Mouse (Mus musculus) CD4-positive helper T cell, adult 2 months (primary cell): ENCODE measurements around the gene Prelp.
A peak's percentile ranks its signal among the peaks of the same experiment; 100 is the strongest.

Source experiments
- DNase-seq: peaks from one replicate; pipeline ENCODE4 v3.0.0-alpha.2; 2012; ENCODE audit warnings: low read depth, missing footprints, low spot score

Prelp gene

DNA sequence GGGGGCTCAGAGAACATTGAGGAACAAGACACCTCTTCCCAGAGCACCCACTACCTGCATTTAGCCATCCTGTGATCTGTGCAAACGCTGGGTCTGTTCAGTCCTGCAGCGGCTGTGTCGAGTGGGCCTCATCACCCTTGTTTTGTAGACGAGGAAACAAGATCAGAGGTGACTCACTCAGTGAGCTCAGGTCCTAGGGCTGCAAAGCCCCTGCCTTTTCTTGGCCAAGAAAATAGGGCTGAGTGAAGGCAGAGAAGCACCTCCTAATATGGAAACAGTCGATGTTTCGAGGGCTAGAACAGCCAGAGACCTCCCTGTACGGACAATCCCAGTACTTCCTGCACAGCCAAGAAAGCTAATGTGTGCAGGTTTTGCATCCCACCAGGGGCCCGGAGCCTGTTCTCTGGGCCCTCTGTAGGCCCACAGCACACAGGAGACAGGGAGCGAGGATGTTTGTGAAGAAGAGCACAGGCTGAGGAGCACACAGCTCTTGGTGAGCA, 22.1 kb downstream of the Prelp start:
- DNase-seq: no peak

- DNase-seq: no peak
Observed at GRCm38 (mm10) chr1:133897293-133897692, 23.9 kb downstream of the Prelp start.

DNA sequence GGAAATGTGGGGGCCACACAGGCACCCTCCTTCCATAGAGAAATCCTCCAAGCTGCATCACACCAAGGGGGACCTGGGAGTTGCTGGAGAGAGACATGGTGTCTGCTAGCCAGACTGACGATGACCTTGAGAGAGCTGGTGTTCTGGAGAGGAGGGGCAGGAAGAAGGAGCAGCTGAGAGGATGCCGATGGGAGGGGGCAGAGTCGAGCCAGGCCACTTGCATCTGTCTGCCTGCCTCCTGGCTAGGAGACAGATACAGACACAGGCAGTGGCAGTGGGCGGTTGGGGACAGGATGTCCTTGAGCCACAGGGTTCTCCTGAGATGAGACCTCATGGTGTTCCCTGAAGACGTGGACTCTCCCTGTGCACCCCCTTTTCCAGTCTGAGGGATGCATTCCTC, 29.7 kb downstream of the Prelp start:
- DNase-seq: no peak

GRCm38 (mm10) chr1:133889949-133890598, 31.1 kb downstream of the Prelp start:
- DNase-seq: no peak

DNA sequence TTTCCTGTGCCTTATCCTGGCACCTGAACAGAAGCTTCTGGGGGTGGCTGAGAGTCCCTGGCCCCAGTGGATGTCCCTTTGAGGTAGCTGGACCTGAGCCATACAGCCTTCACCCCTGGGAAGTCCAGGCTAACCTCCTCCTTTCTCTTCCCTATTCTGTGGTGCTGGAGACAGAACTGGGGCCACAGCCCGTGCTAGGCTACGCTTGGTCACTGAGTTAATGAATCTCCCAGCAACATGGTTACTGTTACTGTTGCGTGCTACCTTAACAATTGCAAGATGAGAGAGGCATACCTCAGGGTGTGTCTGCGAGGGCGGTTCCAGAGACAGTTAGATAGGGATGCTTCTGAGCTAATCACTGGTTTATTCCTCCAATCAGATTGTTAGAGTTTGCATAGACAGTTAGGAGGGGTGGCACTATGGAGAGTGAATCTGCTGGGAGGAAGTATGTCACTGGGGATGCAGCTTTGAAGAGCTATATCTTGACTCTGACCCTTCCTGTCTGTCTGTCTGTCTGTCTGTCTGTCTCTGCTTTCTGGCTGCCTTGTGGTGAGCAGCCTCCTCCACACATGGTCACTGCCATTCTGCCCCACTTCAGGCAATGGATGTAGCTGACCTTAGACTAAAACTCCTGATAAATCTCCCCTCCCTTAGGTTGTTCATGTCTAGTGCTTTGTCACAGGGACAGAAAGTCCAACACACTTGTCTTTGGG, 33.5 kb downstream of the Prelp start:
- no peak for DNase-seq

GRCm38 (mm10) chr1:133887044-133887443, 34.2 kb downstream of the Prelp start:
- DNase-seq: no peak

DNA sequence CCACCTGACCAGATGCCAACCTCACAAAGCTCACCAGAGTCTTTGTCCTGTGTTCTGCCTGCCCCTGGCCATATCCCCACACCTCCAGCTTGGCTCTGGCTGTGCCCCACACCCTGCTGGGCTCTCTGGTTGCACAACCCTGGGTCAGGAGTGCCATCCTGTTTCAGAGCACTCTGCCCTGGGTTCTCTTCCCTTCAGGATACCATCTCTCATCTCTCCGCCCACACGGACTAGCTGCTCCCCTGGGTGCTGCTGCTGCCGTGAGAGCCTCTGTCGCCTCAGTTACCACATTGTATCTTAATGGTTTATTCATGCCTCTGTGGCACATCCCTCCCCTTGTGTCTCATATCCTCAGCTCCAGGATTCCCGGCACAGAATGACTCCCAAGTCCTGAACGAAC, 34.8 kb downstream of the Prelp start:
- no peak for DNase-seq

DNA sequence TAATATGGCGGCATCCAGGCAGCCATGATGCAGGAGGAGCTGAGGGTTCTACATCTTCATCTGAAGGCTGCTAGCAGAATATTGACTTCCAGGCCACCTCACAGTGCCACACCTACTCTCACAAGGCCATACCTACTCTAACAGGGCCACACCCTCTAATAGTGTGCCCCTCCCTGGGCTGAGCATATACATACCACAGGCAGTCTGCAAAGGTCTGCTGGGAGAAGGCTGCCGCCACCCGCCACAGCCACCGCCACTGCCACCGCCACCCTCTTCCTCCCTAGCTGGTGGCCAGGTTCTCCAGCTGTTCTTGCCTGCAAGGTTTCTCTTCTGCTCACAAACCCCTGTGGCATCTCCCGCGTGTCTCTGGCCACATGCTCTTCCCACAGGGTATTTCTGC, 35.4 kb downstream of the Prelp start:
- DNase-seq: peak; percentile 14

- DNase-seq: no peak
Observed at GRCm38 (mm10) chr1:133884746-133885145, 36.5 kb downstream of the Prelp start.

- no peak for DNase-seq
Observed at GRCm38 (mm10) chr1:133884090-133884489, 37.1 kb downstream of the Prelp start.

- no peak for DNase-seq
Observed at GRCm38 (mm10) chr1:133882283-133883217, 38.7 kb downstream of the Prelp start.

DNA sequence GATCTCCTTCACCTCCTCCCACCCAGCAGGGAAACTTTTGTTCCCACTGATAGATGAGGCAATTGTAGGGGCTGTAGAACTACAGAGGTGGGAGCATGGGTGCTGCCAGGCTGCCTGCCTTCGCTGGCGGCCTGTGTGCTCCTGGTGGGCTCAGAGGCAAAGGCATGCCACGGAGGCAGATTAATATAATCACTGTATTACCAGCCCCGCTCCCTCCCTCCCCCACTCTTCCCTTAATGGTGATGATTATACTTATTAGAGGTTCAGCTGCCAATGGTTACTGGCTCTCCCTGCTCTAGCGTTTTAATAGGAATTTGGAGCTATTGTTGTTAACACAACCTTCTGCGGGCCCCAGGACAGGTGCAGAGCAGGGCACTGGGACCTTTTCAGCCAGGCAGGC, 39.4 kb downstream of the Prelp start:
- no peak for DNase-seq

DNA sequence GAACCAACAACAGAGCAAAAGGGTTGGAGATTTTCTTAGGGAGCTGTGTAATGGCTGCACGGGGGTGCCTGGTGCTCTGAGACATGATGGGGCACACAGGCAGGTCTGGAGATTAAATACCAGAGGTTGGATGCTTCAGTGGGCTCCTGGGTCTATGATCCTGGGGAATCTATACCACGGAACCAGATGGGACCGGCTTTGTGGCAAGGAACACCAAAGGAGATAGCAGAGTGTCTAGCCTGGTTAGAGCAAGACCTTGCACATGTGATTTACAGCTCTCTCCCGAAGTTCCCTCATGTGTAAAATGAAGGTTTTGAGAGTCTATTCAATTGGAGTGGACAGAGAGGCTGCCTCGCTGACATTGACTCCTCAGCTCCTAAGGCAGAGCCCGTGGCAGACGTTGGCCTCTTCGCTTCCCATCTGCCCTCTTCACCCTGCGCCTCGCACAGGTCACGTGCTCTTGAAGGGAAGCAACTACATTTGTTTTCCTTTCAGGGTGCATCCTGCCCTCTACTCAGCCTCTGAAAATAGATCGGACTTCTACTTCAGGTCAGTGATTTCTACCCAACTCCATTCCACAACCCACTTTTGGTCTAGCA, 42.3 kb downstream of the Prelp start:
- DNase-seq: no peak

- no peak for DNase-seq
Observed at GRCm38 (mm10) chr1:133876936-133877335, 44.3 kb downstream of the Prelp start.

DNA sequence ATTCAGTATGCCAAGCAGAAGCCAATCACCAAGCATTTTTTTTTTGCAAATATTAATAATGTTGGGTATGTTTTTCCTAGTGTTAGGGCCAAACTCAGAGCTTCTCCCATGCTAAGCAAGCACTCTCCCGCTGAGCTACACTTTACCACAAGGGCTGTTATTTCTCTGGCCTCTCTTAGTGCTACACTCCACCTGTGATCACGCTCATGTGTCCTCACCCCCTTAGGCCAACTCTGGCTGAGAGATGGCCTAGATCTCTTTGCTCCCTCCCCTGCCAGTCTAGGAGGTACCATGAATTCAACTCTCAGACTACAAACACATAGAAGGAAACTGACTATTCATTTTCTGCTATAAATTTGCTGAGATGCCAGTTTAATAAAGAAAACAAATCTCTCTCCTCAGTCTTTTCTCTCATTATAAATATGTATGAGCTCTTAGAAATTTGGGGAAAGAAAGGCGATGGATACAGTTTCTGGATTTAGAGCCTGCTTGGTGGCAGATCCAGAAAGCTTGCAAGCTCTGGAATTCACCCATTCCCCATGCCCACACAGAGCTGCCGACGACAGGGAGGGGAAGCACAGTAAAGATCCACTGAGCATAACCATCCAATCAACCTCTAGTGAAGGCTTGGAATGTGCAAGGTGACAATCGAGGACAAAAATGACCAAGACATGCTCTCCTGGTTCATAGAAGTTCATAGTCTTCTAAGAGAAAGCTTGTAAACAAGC, 48.0 kb downstream of the Prelp start:
- no peak for DNase-seq

GRCm38 (mm10) chr1:133871241-133871640, 50.0 kb downstream of the Prelp start:
- DNase-seq: no peak

- no peak for DNase-seq
Observed at GRCm38 (mm10) chr1:133869221-133869620, 52.0 kb downstream of the Prelp start.

DNA sequence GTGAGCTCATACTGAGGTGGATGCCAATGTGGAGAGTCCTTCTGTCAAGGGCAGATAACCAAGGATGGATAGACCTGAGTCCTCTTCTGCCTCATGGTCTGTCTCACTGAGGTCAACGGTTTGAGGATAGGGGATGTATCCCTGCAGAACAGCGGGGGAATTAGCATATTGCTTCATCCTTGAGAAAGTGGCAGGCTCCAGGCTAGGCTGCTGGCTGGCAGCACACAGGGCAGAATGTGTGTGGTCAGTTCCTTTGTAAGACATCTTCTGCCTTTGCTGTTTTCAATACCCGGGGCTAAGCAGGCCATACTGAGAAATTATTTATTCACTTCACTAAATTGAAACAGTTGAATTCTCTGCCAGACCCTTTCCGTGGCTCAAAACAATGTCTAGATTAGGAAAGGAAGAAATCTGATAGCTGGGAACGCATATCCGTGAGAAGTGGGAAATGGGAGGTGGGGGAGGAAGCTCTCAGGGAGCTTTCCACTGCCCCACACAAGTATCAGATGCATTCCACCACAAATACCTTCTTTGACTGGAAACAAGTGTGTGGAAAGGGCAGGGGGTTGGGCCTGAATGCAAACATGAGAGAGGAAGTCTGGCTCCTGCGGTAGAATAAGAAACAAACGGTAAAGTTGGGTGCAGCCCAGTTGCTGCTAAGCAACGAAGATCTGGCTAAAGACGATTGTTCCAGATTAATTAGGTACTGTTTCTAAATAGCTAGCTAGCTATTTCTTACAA, 57.8 kb downstream of the Prelp start:
- peak; percentile 18 for DNase-seq

DNA sequence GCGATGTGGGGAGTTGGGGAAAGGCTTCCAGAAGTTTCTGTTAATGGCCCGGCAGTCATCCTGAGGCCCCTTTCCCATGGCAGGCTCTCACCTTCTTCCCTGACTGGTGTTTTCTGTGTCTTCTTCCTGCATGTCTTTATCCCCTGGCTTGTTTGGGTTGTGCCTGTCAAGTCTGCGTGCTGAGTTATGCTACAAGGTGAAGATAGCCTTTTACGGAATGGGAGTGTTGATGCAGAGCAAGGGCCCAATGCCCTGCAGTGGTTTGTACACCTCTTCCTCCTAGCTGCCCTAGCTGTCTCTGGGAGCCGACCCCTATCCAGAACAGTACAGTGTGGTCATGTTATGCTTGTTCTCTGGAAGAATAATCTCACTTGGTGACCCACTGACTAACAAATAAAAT, 60.2 kb downstream of the Prelp start:
- DNase-seq: no peak
